Mouse (Mus musculus) C2C12 (cell line): ENCODE measurements around the gene Hipk2. TPM values are rescaled to one million over a fixed set of nuclear protein-coding genes. Genes with fewer than 3 reads are reported as not detected.
A peak's percentile ranks its signal among the peaks of the same experiment; 100 is the strongest.

Source experiments
- H3K27me3 ChIP-seq: one replicate; pipeline ENCODE4 v1.6.1; 2011; ENCODE audit not compliant: control insufficient read depth, insufficient read depth, insufficient read length
- H3K36me3 ChIP-seq: one replicate; pipeline ENCODE4 v1.6.1; 2011; ENCODE audit not compliant: control insufficient read depth, insufficient read depth
- H3K4me3 ChIP-seq: one replicate; pipeline ENCODE4 v1.5.1; 2011; ENCODE audit warnings: mild to moderate bottlenecking, control low read depth; ENCODE audit not compliant: poor library complexity, insufficient read depth, severe bottlenecking
- H3K79me2 ChIP-seq: one replicate; pipeline ENCODE4 v1.6.1; 2011; ENCODE audit not compliant: control insufficient read depth, insufficient read depth
- H3K79me3 ChIP-seq: one replicate; pipeline ENCODE4 v1.6.1; 2011; ENCODE audit warnings: low read depth, control low read depth
- H3ac ChIP-seq: one replicate; pipeline ENCODE3; 2011; ENCODE audit warnings: low read depth; ENCODE audit not compliant: control insufficient read depth, insufficient read length
- CEBPB ChIP-seq: IDR thresholded peaks from one replicate; pipeline ENCODE4 v1.6.1; 2011; ENCODE audit warnings: low read depth, mild to moderate bottlenecking, control low read depth, moderate library complexity
- CTCF ChIP-seq: IDR thresholded peaks from one replicate; pipeline ENCODE4 v1.5.1; 2011; ENCODE audit not compliant: control insufficient read depth, insufficient read depth, insufficient read length
- FOSL1 ChIP-seq: IDR thresholded peaks from one replicate; pipeline ENCODE4 v1.8.0; 2011; ENCODE audit warnings: mild to moderate bottlenecking, low read length; ENCODE audit not compliant: poor library complexity, insufficient read depth, severe bottlenecking
- MAX ChIP-seq: IDR thresholded peaks from one replicate; pipeline ENCODE4 v1.6.1; 2011; ENCODE audit warnings: mild to moderate bottlenecking, control low read depth
- MYOD1 ChIP-seq: IDR thresholded peaks from one replicate; pipeline ENCODE4 v1.6.1; 2011; ENCODE audit warnings: low read depth; ENCODE audit not compliant: control insufficient read depth, insufficient read length
- MYOG ChIP-seq: IDR thresholded peaks from one replicate; pipeline ENCODE4 v1.6.1; 2011; ENCODE audit not compliant: control insufficient read depth, insufficient read length; ENCODE audit errors: extremely low read depth
- USF1 ChIP-seq: IDR thresholded peaks from one replicate; pipeline ENCODE4 v1.6.1; 2011; ENCODE audit warnings: low read depth, mild to moderate bottlenecking, control low read depth, moderate library complexity
- polyA plus RNA-seq: library from polyadenylated mRNA; unstranded; fragments of >200 nt; fragmentation: generic; extraction: Trizol; gene quantifications from one replicate; pipeline ENCODE4 v1.2.1, GENCODE M21; 2012; ENCODE audit warnings: missing spikeins

The Hipk2 gene
- polyA plus RNA-seq, 1 experiment, result 13.6 TPM

DNA sequence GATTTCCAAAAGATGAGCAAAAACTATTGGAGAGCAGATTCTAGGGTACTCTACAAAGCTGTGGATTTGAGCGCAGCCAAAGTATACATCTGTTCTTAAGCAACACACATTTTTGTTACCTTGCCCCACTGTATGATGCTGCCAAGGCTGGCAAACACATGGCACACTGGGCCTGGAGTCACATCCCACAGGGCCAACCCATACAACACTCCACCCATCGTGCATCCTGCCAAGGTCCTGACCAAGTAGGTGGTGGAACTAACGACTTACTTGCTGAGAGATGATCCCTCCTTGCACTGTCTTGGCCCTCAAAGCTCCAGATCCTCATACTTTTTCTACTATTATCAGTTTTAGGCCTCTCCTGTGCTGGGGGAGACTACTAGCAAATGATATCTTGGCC is 83.0 kb downstream of the Hipk2 start:
- Histone ChIP-seq H3K27me3 (no peaks in the 10 kb centered on the region), H3K36me3 (no peaks in the 10 kb centered on the region), H3K4me3 (no peak overlapping the region), H3K79me2 (peaks cover 7% of the 10 kb centered on the region), H3K79me3 (no peaks in the 10 kb centered on the region), H3ac (no peak overlapping the region)
- no peak for TF ChIP-seq MAX
- no peak for TF ChIP-seq USF1
- TF ChIP-seq MYOG, result no peak
- TF ChIP-seq MYOD1, result no peak
- no peak for TF ChIP-seq CTCF
- no peak for TF ChIP-seq FOSL1
- no peak for TF ChIP-seq CEBPB

DNA sequence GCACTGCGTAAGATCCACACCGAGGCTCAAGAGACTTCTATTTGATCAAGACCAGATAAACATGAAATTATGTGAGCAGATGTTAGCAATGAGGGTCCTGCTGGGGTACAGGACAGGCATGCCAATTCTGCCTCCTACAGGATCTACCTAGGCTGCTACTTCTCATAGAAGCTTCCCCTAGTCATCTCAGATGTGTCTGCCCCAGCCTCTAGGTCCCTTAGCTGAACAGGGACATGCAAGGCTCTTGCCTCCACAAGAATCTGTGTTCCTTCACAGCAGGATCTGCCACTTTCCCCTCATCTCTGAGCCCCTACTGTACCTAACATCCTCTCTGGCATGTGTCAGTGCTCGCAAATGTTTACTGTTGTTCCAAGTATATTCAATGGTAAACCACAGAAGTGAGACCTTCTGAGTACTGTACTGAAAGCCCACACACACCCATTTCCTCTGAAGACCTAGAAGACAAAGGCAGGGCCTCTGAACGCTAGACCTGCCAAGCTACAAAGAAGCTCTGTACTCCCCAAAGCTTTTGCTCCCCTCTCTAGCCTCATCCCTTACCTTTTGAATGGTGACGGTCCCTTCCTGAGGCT is 86.6 kb downstream of the Hipk2 start:
- H3K79me2 ChIP-seq, result peaks cover 16% of the 10 kb centered on the region
- no peaks in the 10 kb centered on the region for H3K27me3 ChIP-seq
- H3K4me3 ChIP-seq, result no peak overlapping the region
- H3ac ChIP-seq, result no peak overlapping the region
- peaks cover 2% of the 10 kb centered on the region for H3K79me3 ChIP-seq
- no peaks in the 10 kb centered on the region for H3K36me3 ChIP-seq
- TF ChIP-seq FOSL1 (no peak), MYOG (no peak), CEBPB (no peak), USF1 (no peak), MYOD1 (no peak), MAX (no peak), CTCF (no peak)

DNA sequence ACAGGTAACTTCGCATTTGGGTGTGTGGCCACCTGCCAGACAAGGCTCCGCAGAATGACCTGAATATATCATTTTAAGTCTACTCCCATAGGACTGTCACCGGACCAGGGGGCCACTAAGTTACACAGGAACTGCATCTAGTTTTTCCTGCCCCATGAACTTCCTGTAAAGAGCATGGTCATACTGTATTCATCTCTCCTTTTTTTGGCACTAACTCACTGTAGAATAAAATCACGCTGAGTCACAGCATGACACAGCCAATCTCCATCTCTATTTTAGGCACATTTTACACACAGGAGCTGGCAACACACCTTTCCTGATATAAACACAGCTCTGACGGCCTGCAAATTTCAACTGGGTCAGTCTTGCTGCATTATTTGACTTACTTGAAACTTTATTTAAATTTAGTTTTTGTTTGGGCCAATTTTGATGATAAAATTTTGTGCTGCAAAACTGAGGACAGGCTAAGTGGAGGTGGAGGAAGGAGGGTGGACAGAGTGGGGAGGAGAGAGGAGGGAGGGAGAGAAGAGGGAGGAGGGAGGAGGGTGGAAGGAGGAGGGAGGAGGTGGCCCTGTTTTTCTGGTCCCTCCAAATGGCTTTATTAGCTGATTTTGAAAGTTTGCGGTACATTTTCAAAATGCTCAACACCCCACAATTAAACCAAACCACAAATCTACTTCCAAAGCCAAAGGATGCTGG is 88.0 kb downstream of the Hipk2 start:
- Histone ChIP-seq H3K27me3 (no peaks in the 10 kb centered on the region), H3K4me3 (no peak overlapping the region), H3K36me3 (no peaks in the 10 kb centered on the region), H3K79me2 (peaks cover 16% of the 10 kb centered on the region), H3ac (no peak overlapping the region), H3K79me3 (peaks cover 2% of the 10 kb centered on the region)
- TF ChIP-seq FOSL1 (no peak), MAX (no peak), CEBPB (peak; percentile 38)

DNA sequence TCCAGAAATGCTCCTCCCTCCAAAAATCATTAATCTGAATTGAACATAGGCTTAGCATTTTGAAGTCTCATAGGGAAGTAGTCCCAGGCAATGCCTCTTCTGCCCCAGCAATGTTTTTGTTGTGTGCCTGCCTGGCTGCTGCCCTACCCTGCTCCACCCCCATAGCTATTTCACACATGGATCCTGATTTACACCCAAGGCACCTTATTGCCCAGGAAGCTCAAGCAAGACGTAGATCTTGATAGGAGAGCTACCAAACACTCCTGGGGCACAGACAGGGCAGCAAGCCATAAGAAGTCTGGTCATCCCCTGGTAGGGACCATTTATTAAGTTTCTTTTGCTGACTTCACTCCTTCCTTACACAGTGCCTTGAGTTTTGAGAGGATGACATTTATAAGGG is 88.8 kb downstream of the Hipk2 start:
- H3K27me3 ChIP-seq, result no peaks in the 10 kb centered on the region
- no peak overlapping the region for H3K4me3 ChIP-seq
- TF ChIP-seq MAX (no peak), USF1 (no peak), CTCF (no peak), MYOG (no peak), CEBPB (no peak), MYOD1 (no peak), FOSL1 (no peak)
- no peaks in the 10 kb centered on the region for H3K36me3 ChIP-seq
- H3K79me3 ChIP-seq, result peaks cover 2% of the 10 kb centered on the region
- no peak overlapping the region for H3ac ChIP-seq
- H3K79me2 ChIP-seq, result peaks cover 16% of the 10 kb centered on the region

DNA sequence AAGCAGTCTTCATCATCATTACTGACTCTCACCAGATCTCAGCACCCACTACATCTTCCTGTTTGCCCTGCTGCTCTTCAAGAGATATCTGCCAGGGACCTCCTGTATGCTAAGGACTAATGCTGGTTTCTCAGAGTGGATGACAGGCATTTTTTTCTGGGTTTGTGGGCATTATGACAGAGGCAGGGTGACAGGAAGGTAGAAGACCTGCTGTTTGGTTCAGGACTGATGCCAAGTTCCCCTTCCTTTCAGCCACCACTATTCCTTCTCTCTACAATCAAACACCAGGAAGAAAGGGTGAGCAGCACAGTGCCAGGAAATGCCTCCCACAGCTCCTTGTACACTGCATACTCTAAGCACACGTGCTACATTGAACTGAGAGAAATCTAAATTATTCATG is 90.2 kb downstream of the Hipk2 start:
- Histone ChIP-seq H3K79me3 (peaks cover 2% of the 10 kb centered on the region), H3K79me2 (peaks cover 10% of the 10 kb centered on the region)
- TF ChIP-seq FOSL1 (no peak), CEBPB (no peak), CTCF (no peak), MYOG (no peak)

DNA sequence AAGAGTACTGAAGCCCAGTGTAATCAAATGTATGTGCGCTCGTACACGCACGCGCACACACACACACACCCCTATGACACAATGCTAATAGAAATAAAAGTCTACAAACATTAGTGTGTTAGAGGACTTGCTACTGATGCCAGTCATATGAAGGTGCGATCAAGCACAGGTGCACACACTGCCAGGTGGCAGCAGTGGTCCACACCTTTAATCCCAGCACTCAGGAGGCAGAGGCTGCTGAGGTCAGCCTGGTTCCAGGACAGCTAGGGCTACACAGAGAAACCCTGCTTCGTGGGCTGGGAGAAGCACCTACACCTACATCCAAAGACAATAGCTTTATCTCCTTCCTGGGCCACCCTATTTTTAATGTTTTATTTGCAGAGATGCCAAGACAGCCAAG is 96.6 kb downstream of the Hipk2 start:
- Histone ChIP-seq H3K27me3 (no peaks in the 10 kb centered on the region), H3K79me3 (no peaks in the 10 kb centered on the region), H3K36me3 (no peaks in the 10 kb centered on the region), H3ac (no peak overlapping the region), H3K4me3 (no peak overlapping the region), H3K79me2 (peaks cover 5% of the 10 kb centered on the region)
- TF ChIP-seq CTCF (no peak), CEBPB (no peak), USF1 (no peak), MAX (no peak), MYOD1 (no peak), MYOG (no peak), FOSL1 (no peak)

More for the DNA sequence above, 90.2 kb downstream of the Hipk2 start:
- Histone ChIP-seq H3ac (no peak overlapping the region), H3K36me3 (no peaks in the 10 kb centered on the region), H3K4me3 (no peak overlapping the region), H3K27me3 (no peaks in the 10 kb centered on the region)
